Mouse (Mus musculus): ENCODE data around the gene Hoxb7. TPM values are rescaled to one million over a fixed set of nuclear protein-coding genes. Genes with fewer than 3 reads are reported as not detected.
A peak's percentile ranks its signal among the peaks of the same experiment; 100 is the strongest.

The Hoxb7 gene
- total RNA-seq, 1 experiment = 0.98 TPM

DNA sequence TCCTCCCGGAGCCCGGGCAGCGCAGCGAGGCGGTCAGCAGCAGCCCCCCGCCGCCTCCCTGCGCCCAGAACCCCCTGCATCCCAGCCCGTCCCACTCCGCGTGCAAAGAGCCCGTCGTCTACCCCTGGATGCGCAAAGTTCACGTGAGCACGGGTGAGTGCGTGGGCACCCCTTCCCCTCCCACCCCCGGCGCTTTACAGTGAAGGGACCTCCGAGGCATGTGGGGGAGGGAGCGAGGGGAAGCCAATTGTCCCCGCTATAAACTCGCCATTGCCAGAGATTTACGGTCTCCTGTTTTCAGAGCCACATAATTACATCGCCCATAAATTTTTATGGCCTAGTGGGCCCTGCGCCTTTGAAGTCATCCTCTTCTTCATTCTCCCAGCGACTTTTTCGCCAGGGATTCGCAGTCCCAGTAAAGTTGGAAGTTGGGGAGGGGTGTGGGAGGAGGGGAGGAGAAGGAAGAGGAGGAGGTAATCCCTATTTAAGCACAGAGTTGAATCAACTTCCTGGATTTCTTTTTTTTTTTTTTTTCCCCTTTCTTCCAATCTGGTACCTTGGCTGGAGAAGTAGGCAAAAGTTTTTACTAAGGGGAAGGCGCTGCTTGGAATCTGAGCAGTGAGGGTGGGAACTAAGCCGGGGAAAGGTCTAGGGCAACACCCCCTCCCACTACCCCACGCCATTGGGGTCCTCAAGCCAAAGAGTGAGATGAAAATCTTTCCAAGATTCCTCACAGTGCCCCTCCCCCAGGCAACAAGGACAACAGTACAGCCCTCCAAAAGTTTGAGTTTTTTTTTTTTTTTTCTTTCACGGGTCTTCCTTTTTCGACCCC is 32.9 kb downstream of the Hoxb7 start:
- no peak overlapping the region for H3K9ac ChIP-seq (ENCODE audit: insufficient read depth, low read depth, low read length, poor library complexity, severe bottlenecking)
- TF ChIP-seq CHD2 (IDR thresholded peaks at IDR 0.05; ENCODE audit: low read depth, low read length) (no peak), ZNF384 (IDR thresholded peaks at IDR 0.05; ENCODE audit: low read depth, low read length) (0 out of 2 replicates have a peak, but pooled peaks have one; percentile 44), MAFK (IDR thresholded peaks at IDR 0.05; ENCODE audit: insufficient read depth, low read depth, low read length) (no peak), ZC3H11A (IDR thresholded peaks at IDR 0.05; ENCODE audit: borderline replicate concordance, low read depth, low read length) (no peak), HCFC1 (IDR thresholded peaks at IDR 0.05; ENCODE audit: borderline replicate concordance, insufficient read depth, low read length) (0 out of 2 replicates have a peak, but pooled peaks have one; percentile 15)
- in situ Hi-C loops (cut with MboI; ENCODE audit: low sequenced_read_pairs in 2 of 2, unreplicated experiment in 2 of 2) = no loop called here
- DNase-seq (ENCODE audit: low read depth, low spot score) = no peak
- no peaks in the 10 kb centered on the region for H3K9me3 ChIP-seq (ENCODE audit: control insufficient read depth, insufficient read depth, low read depth, low read length)
- peak overlapping the region; percentile 39 to 65 for H3K4me3 ChIP-seq (ENCODE audit: insufficient read depth in 1 of 2, low read depth in 1 of 2, low read length in 2 of 2, poor library complexity in 1 of 2, severe bottlenecking in 1 of 2)
- no peaks in the 10 kb centered on the region for H3K4me1 ChIP-seq (ENCODE audit: control insufficient read depth in 2 of 2, insufficient read depth in 2 of 2, low read length in 2 of 2, poor library complexity in 1 of 2)
- H3K36me3 ChIP-seq (ENCODE audit: control insufficient read depth, insufficient read depth, low read length, poor library complexity, severe bottlenecking) = no peaks in the 10 kb centered on the region
- no peak overlapping the region for H3K27ac ChIP-seq (ENCODE audit: insufficient read depth, low read depth, low read length, poor library complexity, severe bottlenecking)

- DNase-seq (ENCODE audit: low read depth, low spot score) = no peak
- TF ChIP-seq ZC3H11A (IDR thresholded peaks at IDR 0.05; ENCODE audit: borderline replicate concordance, low read depth, low read length) = no peak
- no peak for TF ChIP-seq MAFK (IDR thresholded peaks at IDR 0.05; ENCODE audit: insufficient read depth, low read depth, low read length)
- no peak for TF ChIP-seq CHD2 (IDR thresholded peaks at IDR 0.05; ENCODE audit: low read depth, low read length)
- TF ChIP-seq ZNF384 (IDR thresholded peaks at IDR 0.05; ENCODE audit: low read depth, low read length) = no peak; the same call in 1 of the 2 replicates
- TF ChIP-seq HCFC1 (IDR thresholded peaks at IDR 0.05; ENCODE audit: borderline replicate concordance, insufficient read depth, low read length) = no peak
- 0 out of 4 replicates have a peak overlapping the region, but pooled peaks of 1 of the 2 experiments have one; percentile 7 for H3K4me3 ChIP-seq (ENCODE audit: insufficient read depth in 1 of 2, low read depth in 1 of 2, low read length in 2 of 2, poor library complexity in 1 of 2, severe bottlenecking in 1 of 2)
- H3K36me3 ChIP-seq (ENCODE audit: control insufficient read depth, insufficient read depth, low read length, poor library complexity, severe bottlenecking) = no peaks in the 10 kb centered on the region
- no peaks in the 10 kb centered on the region for H3K9me3 ChIP-seq (ENCODE audit: control insufficient read depth, insufficient read depth, low read depth, low read length)
- no peaks in the 10 kb centered on the region for H3K4me1 ChIP-seq (ENCODE audit: control insufficient read depth in 2 of 2, insufficient read depth in 2 of 2, low read length in 2 of 2, poor library complexity in 1 of 2)
- H3K27ac ChIP-seq (ENCODE audit: insufficient read depth, low read depth, low read length, poor library complexity, severe bottlenecking) = no peak overlapping the region
- H3K9ac ChIP-seq (ENCODE audit: insufficient read depth, low read depth, low read length, poor library complexity, severe bottlenecking) = no peak overlapping the region
- in situ Hi-C loops (cut with MboI; ENCODE audit: low sequenced_read_pairs in 2 of 2, unreplicated experiment in 2 of 2) = no loop called here
Measured at GRCm38 (mm10) chr11:96319910-96320309, 33.5 kb downstream of the Hoxb7 start.

DNA sequence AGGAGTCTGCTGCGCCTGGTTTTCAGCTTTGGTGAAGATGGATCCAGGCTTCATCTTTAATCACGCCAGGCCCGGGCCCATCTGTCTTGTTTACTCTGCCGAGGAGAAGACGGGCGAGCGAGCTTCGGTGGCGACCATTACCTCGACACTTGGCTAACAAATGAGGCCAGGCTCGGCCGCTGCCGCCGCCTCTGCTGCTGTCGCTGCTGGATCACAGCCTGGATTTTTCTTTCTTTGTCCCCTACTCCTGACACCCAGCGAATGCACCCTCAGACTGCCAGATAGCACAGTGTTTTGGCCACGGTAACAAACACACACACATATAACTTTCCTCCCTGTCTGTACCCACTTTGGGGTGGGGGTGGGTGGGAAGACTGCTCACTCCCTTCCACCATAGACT is 34.3 kb downstream of the Hoxb7 start:
- no peaks in the 10 kb centered on the region for H3K9me3 ChIP-seq (ENCODE audit: control insufficient read depth, insufficient read depth, low read depth, low read length)

GRCm38 (mm10) chr11:96321846-96322245 is 35.4 kb downstream of the Hoxb7 start:
- Histone ChIP-seq H3K27ac (ENCODE audit: insufficient read depth, low read depth, low read length, poor library complexity, severe bottlenecking) (no peak overlapping the region), H3K9me3 (ENCODE audit: control insufficient read depth, insufficient read depth, low read depth, low read length) (no peaks in the 10 kb centered on the region), H3K4me3 (ENCODE audit: insufficient read depth in 1 of 2, low read depth in 1 of 2, low read length in 2 of 2, poor library complexity in 1 of 2, severe bottlenecking in 1 of 2) (no peak overlapping the region), H3K4me1 (ENCODE audit: control insufficient read depth in 2 of 2, insufficient read depth in 2 of 2, low read length in 2 of 2, poor library complexity in 1 of 2) (no peaks in the 10 kb centered on the region), H3K9ac (ENCODE audit: insufficient read depth, low read depth, low read length, poor library complexity, severe bottlenecking) (no peak overlapping the region), H3K36me3 (ENCODE audit: control insufficient read depth, insufficient read depth, low read length, poor library complexity, severe bottlenecking) (no peaks in the 10 kb centered on the region)
- no peak for DNase-seq (ENCODE audit: low read depth, low spot score)
- in situ Hi-C loops (cut with MboI; ENCODE audit: low sequenced_read_pairs in 2 of 2, unreplicated experiment in 2 of 2) = no loop called here
- no peak for TF ChIP-seq HCFC1 (IDR thresholded peaks at IDR 0.05; ENCODE audit: borderline replicate concordance, insufficient read depth, low read length)
- no peak for TF ChIP-seq ZC3H11A (IDR thresholded peaks at IDR 0.05; ENCODE audit: borderline replicate concordance, low read depth, low read length)
- no peak for TF ChIP-seq MAFK (IDR thresholded peaks at IDR 0.05; ENCODE audit: insufficient read depth, low read depth, low read length)

More for the DNA sequence above, 34.3 kb downstream of the Hoxb7 start:
- H3K4me3 ChIP-seq (ENCODE audit: insufficient read depth in 1 of 2, low read depth in 1 of 2, low read length in 2 of 2, poor library complexity in 1 of 2, severe bottlenecking in 1 of 2) = no peak overlapping the region
- no peaks in the 10 kb centered on the region for H3K4me1 ChIP-seq (ENCODE audit: control insufficient read depth in 2 of 2, insufficient read depth in 2 of 2, low read length in 2 of 2, poor library complexity in 1 of 2)
- H3K36me3 ChIP-seq (ENCODE audit: control insufficient read depth, insufficient read depth, low read length, poor library complexity, severe bottlenecking) = no peaks in the 10 kb centered on the region
- H3K9ac ChIP-seq (ENCODE audit: insufficient read depth, low read depth, low read length, poor library complexity, severe bottlenecking) = no peak overlapping the region
- TF ChIP-seq CHD2 (IDR thresholded peaks at IDR 0.05; ENCODE audit: low read depth, low read length) (no peak), ZNF384 (IDR thresholded peaks at IDR 0.05; ENCODE audit: low read depth, low read length) (no peak)
- in situ Hi-C loops (cut with MboI; ENCODE audit: low sequenced_read_pairs in 2 of 2, unreplicated experiment in 2 of 2) = no loop called here
- no peak overlapping the region for H3K27ac ChIP-seq (ENCODE audit: insufficient read depth, low read depth, low read length, poor library complexity, severe bottlenecking)
- no peak for DNase-seq (ENCODE audit: low read depth, low spot score)
